Mouse (Mus musculus) cortical plate, adult 2 months (tissue): ENCODE measurements around the gene Ndufb7.
A peak's percentile ranks its signal among the peaks of the same experiment; 100 is the strongest.

Experiments
- CTCF ChIP-seq: fragments of 200-500 bp; IDR thresholded peaks from 2 replicates; pipeline ENCODE4 v1.5.1; 2011; ENCODE audit warnings: mild to moderate bottlenecking, control low read depth, low read length; ENCODE audit not compliant: insufficient read depth; ENCODE audit errors: extremely low read depth
- POLR2A ChIP-seq: fragments of 200-500 bp; IDR thresholded peaks from 2 replicates; pipeline ENCODE4 v1.6.1; 2011; ENCODE audit warnings: mild to moderate bottlenecking, low read length, control low read depth; ENCODE audit not compliant: insufficient read depth; ENCODE audit errors: extremely low read depth

GRCm38 (mm10) chr8:83566469-83567395 lies at the start of gene Ndufb7:
- TF ChIP-seq POLR2A, result peak; percentile 63; the same call in 1 of the 2 replicates
- TF ChIP-seq CTCF, result peak; percentile 82
